Mouse (Mus musculus) MEL (cell line): Measurements from ENCODE around the gene Tnfrsf13c. TPM values are rescaled to one million over a fixed set of nuclear protein-coding genes. Genes with fewer than 3 reads are reported as not detected.

Experiments
- DNase-seq: peaks from one replicate; pipeline ENCODE4 v3.0.0; 2011; ENCODE audit warnings: low read depth, low spot score
- H3K27ac ChIP-seq: 2 replicates; pipeline ENCODE4 v1.5.1; 2012; ENCODE audit warnings: low read depth, mild to moderate bottlenecking, control low read depth, low read length, moderate library complexity; ENCODE audit not compliant: control insufficient read depth
- H3K27me3 ChIP-seq, 2 experiments: fragments of 150-350 bp in 1 of 2; sonication (generic) in 1 of 2; 2 replicates each; pipeline ENCODE4 v1.6.1; 2012; ENCODE audit warnings: low read length in 2 of 2, mild to moderate bottlenecking in 2 of 2, improper control_type of control experiment in 1 of 2, moderate library complexity in 1 of 2; ENCODE audit not compliant: insufficient read depth in 2 of 2, control insufficient read depth in 1 of 2
- H3K36me3 ChIP-seq, 2 experiments: 2 replicates each; pipeline ENCODE4 v1.6.1; 2012 to 2014; ENCODE audit warnings: low read length in 2 of 2, improper control_type of control experiment in 1 of 2, inconsistent platforms in 1 of 2, mild to moderate bottlenecking in 1 of 2; ENCODE audit not compliant: insufficient read depth in 2 of 2, control insufficient read depth in 1 of 2
- H3K4me1 ChIP-seq, 2 experiments: fragments of 150-350 bp in 1 of 2; sonication (generic) in 1 of 2; 2 replicates each; pipeline ENCODE4 v1.6.1; 2012; ENCODE audit warnings: low read length in 2 of 2, improper control_type of control experiment in 1 of 2, mild to moderate bottlenecking in 1 of 2; ENCODE audit not compliant: insufficient read depth in 2 of 2, control insufficient read depth in 1 of 2
- H3K4me3 ChIP-seq, 2 experiments: fragments of 150-350 bp in 1 of 2; sonication (generic) in 1 of 2; 2 replicates each; pipeline ENCODE4 v1.5.1; 2012; ENCODE audit warnings: low read depth in 2 of 2, low read length in 2 of 2, mild to moderate bottlenecking in 2 of 2, moderate library complexity in 2 of 2, control low read depth in 1 of 2, improper control_type of control experiment in 1 of 2; ENCODE audit not compliant: control insufficient read depth in 1 of 2, insufficient read depth in 1 of 2
- H3K79me2 ChIP-seq: 2 replicates; pipeline ENCODE4 v1.6.1; 2012; ENCODE audit warnings: mild to moderate bottlenecking, low read length, moderate library complexity; ENCODE audit not compliant: control insufficient read depth, poor library complexity, insufficient read depth
- H3K9ac ChIP-seq: 2 replicates; pipeline ENCODE4 v1.6.1; 2012; ENCODE audit warnings: low read depth, mild to moderate bottlenecking, control low read depth, low read length, moderate library complexity; ENCODE audit not compliant: control insufficient read depth, poor library complexity, severe bottlenecking
- H3K9me3 ChIP-seq: fragments of 150-350 bp; sonication (generic); replicated peaks from 2 replicates; pipeline ENCODE4 v1.6.1; 2012; ENCODE audit warnings: mild to moderate bottlenecking, low read length, improper control_type of control experiment, moderate library complexity; ENCODE audit not compliant: insufficient read depth
- CHD1 ChIP-seq: IDR thresholded peaks from 2 replicates; pipeline ENCODE4 v1.6.1; 2012; ENCODE audit warnings: low read depth, mild to moderate bottlenecking, inconsistent platforms, low read length, improper control_type of control experiment
- CHD2 ChIP-seq: IDR thresholded peaks from 2 replicates; pipeline ENCODE4 v1.6.1; 2011; ENCODE audit warnings: low read length, improper control_type of control experiment
- CTCF ChIP-seq, 3 experiments: IDR thresholded peaks in 2 of 3; conservative IDR thresholded peaks in 1 of 3; 2 replicates each; pipeline ENCODE4 v1.5.1; 2011 to 2012; ENCODE audit warnings: low read length in 3 of 3, low read depth in 2 of 3, mild to moderate bottlenecking in 2 of 3, improper control_type of control experiment in 1 of 3, inconsistent platforms in 1 of 3, mixed read lengths in 1 of 3, moderate library complexity in 1 of 3; ENCODE audit not compliant: control insufficient read depth in 1 of 3, insufficient read depth in 1 of 3, poor library complexity in 1 of 3, severe bottlenecking in 1 of 3
- ELF1 ChIP-seq: IDR thresholded peaks from 2 replicates; pipeline ENCODE4 v1.6.1; 2014; ENCODE audit warnings: low read depth, mild to moderate bottlenecking, inconsistent platforms, low read length, improper control_type of control experiment, moderate library complexity
- ETS1 ChIP-seq: IDR thresholded peaks from 2 replicates; pipeline ENCODE4 v1.6.1; 2012; ENCODE audit warnings: low read depth, mild to moderate bottlenecking, inconsistent platforms, low read length, improper control_type of control experiment, moderate library complexity
- GATA1 ChIP-seq: IDR thresholded peaks from 2 replicates; pipeline ENCODE4 v1.6.1; 2011; ENCODE audit warnings: low read depth, low read length, improper control_type of control experiment
- MAFK ChIP-seq: IDR thresholded peaks from 2 replicates; pipeline ENCODE4 v1.6.1; 2011; ENCODE audit warnings: low read depth, mild to moderate bottlenecking, low read length, improper control_type of control experiment, borderline replicate concordance
- MAX ChIP-seq: IDR thresholded peaks from 2 replicates; pipeline ENCODE4 v1.6.1; 2011; ENCODE audit warnings: low read length, improper control_type of control experiment
- MYC ChIP-seq: IDR thresholded peaks from 2 replicates; pipeline ENCODE4 v1.6.1; 2011; ENCODE audit warnings: low read depth, mild to moderate bottlenecking, low read length, improper control_type of control experiment, moderate library complexity
- NELFE ChIP-seq: IDR thresholded peaks from 2 replicates; pipeline ENCODE4 v1.6.1; 2011; ENCODE audit warnings: low read depth, low read length, improper control_type of control experiment
- NRF1 ChIP-seq: IDR thresholded peaks from 2 replicates; pipeline ENCODE4 v1.6.1; 2014; ENCODE audit warnings: low read depth, mild to moderate bottlenecking, inconsistent platforms, low read length, improper control_type of control experiment, moderate library complexity; ENCODE audit not compliant: poor library complexity, insufficient read depth, severe bottlenecking
- RCOR1 ChIP-seq: IDR thresholded peaks from 2 replicates; pipeline ENCODE4 v1.6.1; 2012; ENCODE audit warnings: low read depth, mild to moderate bottlenecking, inconsistent platforms, low read length, improper control_type of control experiment
- SIN3A ChIP-seq: IDR thresholded peaks from 2 replicates; pipeline ENCODE4 v1.6.1; 2012; ENCODE audit warnings: low read length, improper control_type of control experiment, inconsistent platforms
- TCF12 ChIP-seq: IDR thresholded peaks from 2 replicates; pipeline ENCODE4 v1.6.1; 2014; ENCODE audit warnings: low read depth, mild to moderate bottlenecking, inconsistent platforms, low read length, improper control_type of control experiment, moderate library complexity
- USF1 ChIP-seq: IDR thresholded peaks from 2 replicates; pipeline ENCODE4 v1.6.1; 2014; ENCODE audit warnings: low read depth, mild to moderate bottlenecking, inconsistent platforms, low read length, improper control_type of control experiment, moderate library complexity
- USF2 ChIP-seq, 2 experiments: IDR thresholded peaks; 2 replicates each; pipeline ENCODE4 v1.6.1; 2011 to 2012; ENCODE audit warnings: improper control_type of control experiment in 2 of 2, low read length in 2 of 2, borderline replicate concordance in 1 of 2, inconsistent platforms in 1 of 2, low read depth in 1 of 2, mild to moderate bottlenecking in 1 of 2; ENCODE audit not compliant: insufficient read depth in 1 of 2
- ZMIZ1 ChIP-seq: IDR thresholded peaks from 2 replicates; pipeline ENCODE4 v1.6.1; 2012; ENCODE audit warnings: low read depth, mild to moderate bottlenecking, inconsistent platforms, low read length, improper control_type of control experiment, moderate library complexity
- ZNF384 ChIP-seq: IDR thresholded peaks from 2 replicates; pipeline ENCODE4 v1.6.1; 2012; ENCODE audit warnings: low read depth, mild to moderate bottlenecking, inconsistent platforms, low read length, improper control_type of control experiment
- polyA plus RNA-seq, 2 experiments: library from polyadenylated mRNA; stranded (reverse) in 1 of 2; unstranded in 1 of 2; fragments of >175 nt in 1 of 2; fragments of >200 nt in 1 of 2; gene quantifications; 2 replicates each; pipeline versions ENCODE4 v1.2.1 to v1.2.4; 2012; ENCODE audit warnings: low replicate concordance in 2 of 2, low read depth in 1 of 2; ENCODE audit not compliant: insufficient read length in 2 of 2, insufficient read depth in 1 of 2, missing spikeins in 1 of 2
- total RNA-seq: library from RNA; depleted of rRNA; stranded (reverse); fragments of 300-350 nt; gene quantifications from 2 replicates; pipeline ENCODE4 v1.2.3, GENCODE M21; 2012

Tnfrsf13c gene
- total and polyA plus RNA-seq, 3 experiments, result 0.63 to 1.5 TPM; not detected in 1

DNA sequence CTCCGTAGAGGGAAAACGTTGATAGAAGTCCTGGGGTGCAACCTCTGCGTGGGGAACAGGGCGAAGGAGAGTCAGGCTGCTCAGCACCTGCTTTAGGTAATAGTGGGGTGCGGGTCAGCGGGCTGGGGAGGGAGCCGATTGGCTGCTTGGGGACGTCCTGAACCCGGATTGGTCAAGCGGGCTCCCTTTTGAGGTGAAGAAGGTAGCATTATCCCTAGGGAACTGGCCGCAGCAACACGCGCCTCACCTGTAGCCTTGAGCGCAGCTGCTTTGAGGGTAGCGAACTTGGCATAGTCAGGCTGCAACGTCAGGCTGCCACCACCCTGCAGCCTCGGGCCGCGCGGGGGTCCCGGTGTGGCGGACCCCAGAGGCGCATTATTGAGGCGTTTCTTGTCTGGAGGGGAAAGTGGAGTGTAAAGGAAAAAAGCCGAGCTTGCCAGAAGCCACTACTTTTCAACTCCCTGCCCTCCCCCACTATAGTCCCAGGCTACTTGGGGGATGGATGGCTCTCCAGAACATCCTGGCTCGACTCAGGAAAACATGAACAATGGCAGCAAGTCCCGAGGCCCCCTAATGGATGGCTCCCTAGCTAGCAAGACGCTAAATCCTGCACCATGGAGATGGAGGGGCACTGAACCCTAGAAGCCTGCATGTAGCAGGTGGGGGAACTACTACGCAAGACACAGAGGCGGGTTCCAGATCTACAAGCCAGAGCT lies 16.5 kb downstream of the Tnfrsf13c start:
- H3K9me3 ChIP-seq, result no peaks in the 10 kb centered on the region
- H3K9ac ChIP-seq, result no peak overlapping the region
- no peaks in the 10 kb centered on the region for H3K4me1 ChIP-seq
- no peak for DNase-seq
- H3K27ac ChIP-seq, result no peak overlapping the region
- H3K36me3 ChIP-seq, result no peaks in the 10 kb centered on the region
- H3K4me3 ChIP-seq, result no peak overlapping the region
- no peaks in the 10 kb centered on the region for H3K79me2 ChIP-seq
- TF ChIP-seq ELF1, result no peak
- no peak for TF ChIP-seq CHD1
- TF ChIP-seq MAFK, result no peak
- H3K27me3 ChIP-seq, result no peaks in the 10 kb centered on the region

GRCm38 (mm10) chr15:82207105-82207459 lies 17.1 kb downstream of the Tnfrsf13c start:
- no peaks in the 10 kb centered on the region for H3K36me3 ChIP-seq
- no peaks in the 10 kb centered on the region for H3K27me3 ChIP-seq
- H3K9ac ChIP-seq, result no peak overlapping the region

DNA sequence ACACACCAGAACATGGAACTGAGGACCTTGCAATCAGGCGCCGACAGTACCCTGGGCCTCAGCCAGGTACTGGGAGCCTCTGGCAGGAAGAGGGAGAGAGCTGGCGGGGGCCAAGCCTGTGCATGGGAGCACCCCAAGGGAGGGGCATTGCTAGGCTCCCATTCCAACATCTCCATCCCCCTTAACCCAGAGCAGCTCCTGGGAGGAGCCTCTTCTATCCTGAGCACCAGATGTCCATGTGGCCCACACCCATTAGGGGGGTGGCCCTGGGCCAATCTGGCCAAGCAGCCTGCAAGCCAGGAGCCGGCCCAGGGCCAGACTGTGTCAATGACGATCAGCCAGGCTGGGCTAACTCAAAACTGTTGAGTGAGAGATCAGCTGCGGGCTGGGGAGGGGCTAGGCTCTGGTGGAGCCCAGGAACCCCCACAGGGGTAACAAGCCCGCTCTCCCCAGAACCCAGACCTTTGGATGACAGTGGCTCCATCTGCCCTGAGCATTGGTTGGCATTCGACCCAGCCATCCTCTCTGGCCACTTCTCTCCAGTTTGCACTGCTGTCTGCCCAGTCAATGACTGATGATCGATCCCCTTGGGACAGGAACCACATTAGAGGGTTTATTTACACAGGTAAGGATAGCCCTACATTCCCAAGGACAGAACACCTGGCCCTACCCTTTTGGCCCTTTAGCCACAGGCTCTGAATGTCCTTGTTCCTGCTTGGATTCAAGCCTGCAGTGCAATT lies 17.6 kb downstream of the Tnfrsf13c start:
- Histone ChIP-seq H3K4me3 (no peak overlapping the region), H3K36me3 (no peaks in the 10 kb centered on the region), H3K9ac (no peak overlapping the region), H3K27ac (no peak overlapping the region), H3K27me3 (no peaks in the 10 kb centered on the region), H3K79me2 (no peaks in the 10 kb centered on the region), H3K9me3 (no peaks in the 10 kb centered on the region), H3K4me1 (no peaks in the 10 kb centered on the region)
- no peak for DNase-seq
- TF ChIP-seq CTCF (IDR thresholded peaks at IDR 0.05 in 2 of 3, conservative IDR thresholded peaks at IDR 0.05 in 1 of 3; ENCODE audit: control insufficient read depth in 1 of 3, insufficient read depth in 1 of 3, low read depth in 2 of 3, low read length in 3 of 3, poor library complexity in 1 of 3, severe bottlenecking in 1 of 3) (no peak), NELFE (no peak), ETS1 (no peak), SIN3A (no peak), ZMIZ1 (no peak), USF2 (IDR thresholded peaks at IDR 0.05; ENCODE audit: borderline replicate concordance in 1 of 2, insufficient read depth in 1 of 2, low read depth in 1 of 2, low read length in 2 of 2) (no peak), NRF1 (no peak), MAX (no peak), TCF12 (no peak), CHD2 (no peak), USF1 (no peak), RCOR1 (no peak), MYC (no peak)

More at GRCm38 (mm10) chr15:82207105-82207459, 17.1 kb downstream of the Tnfrsf13c start:
- Histone ChIP-seq H3K27ac (no peak overlapping the region), H3K9me3 (no peaks in the 10 kb centered on the region), H3K4me1 (no peaks in the 10 kb centered on the region), H3K4me3 (no peak overlapping the region), H3K79me2 (no peaks in the 10 kb centered on the region)
- no peak for TF ChIP-seq CTCF (IDR thresholded peaks at IDR 0.05 in 2 of 3, conservative IDR thresholded peaks at IDR 0.05 in 1 of 3; ENCODE audit: control insufficient read depth in 1 of 3, insufficient read depth in 1 of 3, low read depth in 2 of 3, low read length in 3 of 3, poor library complexity in 1 of 3, severe bottlenecking in 1 of 3)
- TF ChIP-seq ZNF384, result no peak
- no peak for TF ChIP-seq GATA1
- DNase-seq, result no peak
